ENCODE assay signal across 7 mouse cellular contexts in genomic region chr11:103170494-103171285, GRCm38 (mm10). TPM values are rescaled to one million over a fixed set of nuclear protein-coding genes. Genes with fewer than 3 reads are reported as not detected.
DNase-seq lines count a peak whose midpoint lies in the region; ATAC-seq and TF ChIP-seq lines count a peak whose summit lies in the region.

Gene Fmnl1, plus strand, starts transcription at chr11:103171107.

- peaks cover 3 to 12% of the 10 kb centered on the region in 2 experiments; a peak in 3 of 4 replicates for H3K27me3 ChIP-seq in MEL (ENCODE audit: control insufficient read depth in 1 of 2, insufficient read depth in 2 of 2, low read length in 2 of 2)
- H3K27me3 ChIP-seq in embryonic facial prominence, embryonic 14.5 days (replicated peaks; ENCODE audit: control insufficient read depth, insufficient read depth, low read length) = peaks cover 36% of the 10 kb centered on the region
- peaks cover 83% of the 10 kb centered on the region for H3K27me3 ChIP-seq in hindbrain, embryonic 10.5 days (ENCODE audit: insufficient read depth, poor library complexity, severe bottlenecking)

- no peaks in the 10 kb centered on the region; the same call in 1 of the 2 replicates for H3K79me2 ChIP-seq in MEL (ENCODE audit: control insufficient read depth, insufficient read depth, low read length, poor library complexity)

- TF ChIP-seq POLR2A in MEL (IDR thresholded peaks at IDR 0.05; ENCODE audit: control insufficient read depth in 1 of 2, insufficient read depth in 1 of 2, low read depth in 1 of 2, low read length in 2 of 2, poor library complexity in 1 of 2) = no peak

- no peak for TF ChIP-seq EP300 in MEL (IDR thresholded peaks at IDR 0.05; ENCODE audit: low read depth in 1 of 2, low read length in 2 of 2)

- H3K4me2 ChIP-seq in embryonic facial prominence, embryonic 14.5 days (ENCODE audit: low read depth, low read length) = peak within 1 kb of the TSS; percentile 98

- H3K9me3 ChIP-seq in MEL (replicated peaks; ENCODE audit: insufficient read depth, low read length) = no peaks in the 10 kb centered on the region
- H3K9me3 ChIP-seq in embryonic facial prominence, embryonic 14.5 days (ENCODE audit: control insufficient read depth, low read length) = no peaks in the 10 kb centered on the region
- H3K9me3 ChIP-seq in hindbrain, embryonic 10.5 days = no peaks in the 10 kb centered on the region

- peak; percentile 42; the same call in 1 of the 2 replicates for ATAC-seq in embryonic facial prominence, embryonic 14.5 days (ENCODE audit: low read depth)
- peak; percentile 58 for ATAC-seq in megakaryocyte, adult 5-6 weeks (ENCODE audit: poor library complexity, severe bottlenecking)

- H3K27ac ChIP-seq in MEL (ENCODE audit: control insufficient read depth, low read depth, low read length) = no peak within 1 kb of the TSS
- no peak within 1 kb of the TSS for H3K27ac ChIP-seq in embryonic facial prominence, embryonic 14.5 days (replicated peaks; ENCODE audit: low read depth, low read length)
- peak within 1 kb of the TSS; percentile 77 for H3K27ac ChIP-seq in hindbrain, embryonic 10.5 days

- TF ChIP-seq RAD21 in MEL (IDR thresholded peaks at IDR 0.05; ENCODE audit: low read depth, low read length) = no peak

- TF ChIP-seq CTCF in MEL (IDR thresholded peaks at IDR 0.05 in 2 of 3, conservative IDR thresholded peaks at IDR 0.05 in 1 of 3; ENCODE audit: control insufficient read depth in 1 of 3, insufficient read depth in 1 of 3, low read depth in 2 of 3, low read length in 3 of 3, poor library complexity in 1 of 3, severe bottlenecking in 1 of 3) = no peak

- WGBS in embryonic facial prominence, embryonic 14.5 days = 4% methylated on average over 14 of the region's 84 CpGs
- 2% methylated on average over 84 of the region's 84 CpGs for WGBS in hindbrain, embryonic 10.5 days

- peaks cover 0 to 14% of the 10 kb centered on the region in 2 experiments; a peak in 2 of 4 replicates for H3K36me3 ChIP-seq in MEL (ENCODE audit: control insufficient read depth in 1 of 2, insufficient read depth in 2 of 2, low read length in 2 of 2)
- H3K36me3 ChIP-seq in embryonic facial prominence, embryonic 14.5 days (ENCODE audit: control insufficient read depth, insufficient read depth, low read length) = no peaks in the 10 kb centered on the region
- no peaks in the 10 kb centered on the region for H3K36me3 ChIP-seq in hindbrain, embryonic 10.5 days

- H3K4me1 ChIP-seq in MEL (ENCODE audit: control insufficient read depth in 1 of 2, insufficient read depth in 2 of 2, low read length in 2 of 2) = peaks cover 7 to 25% of the 10 kb centered on the region in 2 experiments; a peak in 3 of 4 replicates
- H3K4me1 ChIP-seq in embryonic facial prominence, embryonic 14.5 days (ENCODE audit: control insufficient read depth, insufficient read depth, low read length) = no peaks in the 10 kb centered on the region; the same call in 1 of the 2 replicates
- H3K4me1 ChIP-seq in hindbrain, embryonic 10.5 days (replicated peaks) = peaks cover 21% of the 10 kb centered on the region

- H3K9ac ChIP-seq in MEL (ENCODE audit: control insufficient read depth, low read depth, low read length, poor library complexity, severe bottlenecking) = peak within 1 kb of the TSS; percentile 59
- peak within 1 kb of the TSS; percentile 62 for H3K9ac ChIP-seq in embryonic facial prominence, embryonic 14.5 days (ENCODE audit: low read depth, low read length)

- peak within 1 kb of the TSS; percentile 45 to 50 for H3K4me3 ChIP-seq in MEL (ENCODE audit: control insufficient read depth in 1 of 2, insufficient read depth in 1 of 2, low read depth in 2 of 2, low read length in 2 of 2)
- peak within 1 kb of the TSS; percentile 60 for H3K4me3 ChIP-seq in embryonic facial prominence, embryonic 14.5 days (ENCODE audit: low read depth, low read length)
- peak within 1 kb of the TSS; percentile 70 for H3K4me3 ChIP-seq in hindbrain, embryonic 10.5 days

- DNase-seq in CD4-positive, CD25-positive, alpha-beta regulatory T cell, adult 2 months (ENCODE audit: low read depth, low spot score) = peak; percentile 76
- DNase-seq in MEL (ENCODE audit: low read depth, low spot score) = no peak
- no peak for DNase-seq in embryonic facial prominence, embryonic 14.5 days (ENCODE audit: low spot score)
- peak; percentile 34 for DNase-seq in hindbrain, embryonic 10.5 days (ENCODE audit: low spot score)
- no peak for DNase-seq in left cerebral cortex, adult 8-10 months (ENCODE audit: low spot score in 2 of 2)
- peak; percentile 81 to 86 for DNase-seq in spleen, postnatal 36 days (ENCODE audit: low spot score in 2 of 2)

TF ChIP-seq in MEL, 35 proteins besides CTCF, POLR2A, EP300 and RAD21:
- TF ChIP-seq ETS1 (IDR thresholded peaks at IDR 0.05; ENCODE audit: low read depth, low read length) (no peak), ELF1 (IDR thresholded peaks at IDR 0.05; ENCODE audit: low read depth, low read length) (no peak), MYB (IDR thresholded peaks at IDR 0.05; ENCODE audit: low read depth, low read length) (no peak), UBTF (IDR thresholded peaks at IDR 0.05; ENCODE audit: borderline replicate concordance, insufficient read depth, low read depth, low read length) (peak; percentile 76; the same call in 1 of the 2 replicates)

RNA-seq across cellular contexts. Expression of gene Fmnl1, which starts in this region (rescaled TPM):
- 1.4 and 1.7 TPM in 2 replicates for total RNA-seq in MEL (2012; rRNA removed)
- polyA plus RNA-seq in MEL (2012; ENCODE audit: insufficient read depth in 1 of 2, insufficient read length in 2 of 2, low read depth in 1 of 2, low replicate concordance in 2 of 2, missing spikeins in 1 of 2) = 10 to 100 TPM in 1 of 2 experiments, not detected in 1; 17.2 TPM
- polyA plus RNA-seq in embryonic facial prominence, embryonic 14.5 days (2014; fragmentation: Nextera tagmentation; extraction: Ambion mirVana) = 3.3 and 3.5 TPM in 2 replicates
- 0.72 and 1.5 TPM in 2 replicates for polyA plus RNA-seq in hindbrain, embryonic 10.5 days (2016; fragmentation: Nextera tagmentation; extraction: Ambion mirVana)
- 100 to 1,000 TPM in 3 of 4 experiments, 10 to 100 TPM in 1; 81.7 to 115 (median 108) TPM for total RNA-seq in left cerebral cortex, adult 8-10 months (2022)
- total RNA-seq in megakaryocyte, adult 5-6 weeks (2015) = 387 and 407 TPM in 2 replicates
- 126 and 152 TPM in 2 replicates for total RNA-seq in megakaryocyte, adult 5-6 weeks (2017)

Comparison
In these comparisons a context has a peak if more than half of its experiments do, and no peak if none do; other contexts are left out.
1. RNA of gene Fmnl1 (total RNA-seq): 126 to 407 TPM in megakaryocyte, adult 5-6 weeks and 81.7 to 115 TPM in left cerebral cortex, adult 8-10 months; 1.4 to 1.7 TPM in MEL; every median in the first group is over 10 times any median in the second.
2. DNase-seq: peak in CD4-positive, CD25-positive, alpha-beta regulatory T cell, adult 2 months (single experiment), hindbrain, embryonic 10.5 days (single experiment) and spleen, postnatal 36 days (2 of 2); none in MEL (single experiment), embryonic facial prominence, embryonic 14.5 days (single experiment) and left cerebral cortex, adult 8-10 months (0 of 2).
3. Peak in every context shown above with its lines, with median percentiles within 50 percentile points of each other: H3K4me3 ChIP-seq.